Mouse (Mus musculus) hindbrain, embryonic 16.5 days (tissue): Measurements from ENCODE around the gene Ptpdc1. TPM values are rescaled to one million over a fixed set of nuclear protein-coding genes. Genes with fewer than 3 reads are reported as not detected.

Source experiments
- ATAC-seq: fragments of 200-750 bp; cut with Nextera tagmentation; 2 replicates; pipeline ENCODE4 v1.8.0; 2017; ENCODE audit warnings: moderate TSS enrichment, moderate library complexity
- H3K27ac ChIP-seq: fragments of 300-500 bp; sonication (generic); 2 replicates; pipeline ENCODE4 v1.5.1; 2014; ENCODE audit warnings: low read depth, mild to moderate bottlenecking, control low read depth, low read length, moderate library complexity
- H3K27me3 ChIP-seq: fragments of 300-500 bp; sonication (generic); replicated peaks from 2 replicates; pipeline ENCODE4 v1.6.1; 2014; ENCODE audit warnings: low read length; ENCODE audit not compliant: control insufficient read depth, insufficient read depth
- H3K36me3 ChIP-seq: fragments of 300-500 bp; sonication (generic); 2 replicates; pipeline ENCODE4 v1.6.1; 2014; ENCODE audit warnings: mild to moderate bottlenecking, low read length, moderate library complexity, mixed read lengths; ENCODE audit not compliant: control insufficient read depth, insufficient read depth
- H3K4me1 ChIP-seq: fragments of 300-500 bp; sonication (generic); 2 replicates; pipeline ENCODE4 v1.6.1; 2014; ENCODE audit warnings: low read depth, low read length; ENCODE audit not compliant: control insufficient read depth, insufficient read depth
- H3K4me2 ChIP-seq: fragments of 300-500 bp; sonication (generic); 2 replicates; pipeline ENCODE4 v1.6.1; 2014; ENCODE audit warnings: mild to moderate bottlenecking, low read length, control low read depth, moderate library complexity
- H3K4me3 ChIP-seq: fragments of 300-500 bp; sonication (generic); 2 replicates; pipeline ENCODE4 v1.5.1; 2014; ENCODE audit warnings: mild to moderate bottlenecking, low read length, control low read depth, moderate library complexity
- H3K9ac ChIP-seq: fragments of 300-500 bp; sonication (generic); 2 replicates; pipeline ENCODE4 v1.6.1; 2014; ENCODE audit warnings: low read depth, mild to moderate bottlenecking, control low read depth, low read length, moderate library complexity
- H3K9me3 ChIP-seq: fragments of 300-500 bp; sonication (generic); 2 replicates; pipeline ENCODE4 v1.6.1; 2014; ENCODE audit warnings: mild to moderate bottlenecking, low read length, moderate library complexity; ENCODE audit not compliant: control insufficient read depth
- WGBS: fragments of 180-500 bp; shearing (Covaris S2); extraction: QIAGEN DNeasy Blood & Tissue Kit; methylation state at CpG from one replicate; pipeline ENCODE4 v1.1.7; 2014; 5-methylcytosine and 5-hydroxymethylcytosine counted together
- polyA plus RNA-seq: library from polyadenylated mRNA; unstranded; fragments of >200 nt; fragmentation: Nextera tagmentation; extraction: Ambion mirVana; gene quantifications from 2 replicates; pipeline ENCODE4 v1.2.1, GENCODE M21; 2015

Ptpdc1 gene
- polyA plus RNA-seq, 1 experiment from 2014 or later: 14.7 TPM

DNA sequence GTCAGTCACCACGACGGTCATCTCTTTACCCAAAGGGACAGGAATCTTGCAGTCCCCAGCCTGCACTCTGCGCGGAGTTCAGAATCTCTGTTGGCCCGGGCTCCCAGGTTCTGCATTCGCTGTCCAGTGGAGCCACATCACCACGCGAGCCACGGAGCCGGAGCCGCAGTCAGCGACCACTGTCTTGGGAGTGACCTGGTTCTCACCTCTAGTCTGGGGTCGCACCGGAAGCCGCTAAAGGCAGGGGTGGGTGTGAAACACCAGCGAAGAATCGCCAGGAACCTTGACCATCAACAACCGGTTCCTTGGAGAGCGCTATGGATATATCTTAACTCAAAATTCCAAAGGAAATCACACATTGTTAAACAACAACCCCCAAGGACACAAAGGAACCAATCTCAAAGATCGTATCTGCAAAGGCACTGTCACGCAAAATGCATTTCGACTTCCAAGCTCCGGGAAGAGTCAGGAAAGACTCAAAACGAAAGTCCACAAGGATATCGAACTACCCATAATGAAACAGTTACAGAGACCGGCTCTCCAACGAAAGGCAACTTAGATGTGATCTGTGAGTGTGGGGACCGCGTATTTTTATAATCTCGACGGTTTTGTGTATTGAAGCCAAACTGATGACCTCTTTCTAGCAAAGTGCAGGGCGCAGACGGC is 33.3 kb upstream of the Ptpdc1 start:
- no peaks in the 10 kb centered on the region for H3K9me3 ChIP-seq
- H3K4me1 ChIP-seq: peaks cover 14% of the 10 kb centered on the region
- H3K27me3 ChIP-seq: peaks cover 60% of the 10 kb centered on the region
- H3K36me3 ChIP-seq: no peaks in the 10 kb centered on the region
- H3K9ac ChIP-seq: no peak overlapping the region
- WGBS: under 1% methylated on average over 33 of the region's 33 CpGs
- H3K4me3 ChIP-seq: no peak overlapping the region
- H3K4me2 ChIP-seq: no peak overlapping the region
- no peak for ATAC-seq
- no peak overlapping the region for H3K27ac ChIP-seq

DNA sequence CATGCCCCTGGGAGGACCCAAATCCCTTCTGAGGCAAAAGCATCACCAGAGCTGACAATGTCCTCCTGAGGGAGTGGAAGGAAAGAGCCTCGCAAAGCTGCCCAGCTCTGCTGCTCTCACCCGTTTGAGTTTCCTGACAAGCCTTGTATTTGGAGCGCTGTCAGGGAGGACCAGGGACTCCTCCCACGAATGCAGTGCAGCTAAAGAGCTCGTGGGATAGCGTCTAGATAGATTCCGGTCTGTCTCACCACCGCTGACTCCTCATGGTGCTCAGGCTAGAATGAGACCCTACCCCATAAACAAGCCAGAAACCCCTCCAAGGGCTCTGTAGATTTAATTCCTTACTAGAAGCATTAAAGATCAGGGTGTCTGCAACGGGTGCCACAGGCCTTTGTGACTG is 32.3 kb upstream of the Ptpdc1 start:
- Histone ChIP-seq H3K9ac (no peak overlapping the region), H3K36me3 (no peaks in the 10 kb centered on the region), H3K4me1 (peaks cover 7% of the 10 kb centered on the region), H3K9me3 (no peaks in the 10 kb centered on the region), H3K4me3 (no peak overlapping the region), H3K4me2 (no peak overlapping the region), H3K27ac (no peak overlapping the region), H3K27me3 (peaks cover 62% of the 10 kb centered on the region)
- WGBS: 3% methylated on average over 9 of the region's 9 CpGs
- no peak for ATAC-seq

DNA sequence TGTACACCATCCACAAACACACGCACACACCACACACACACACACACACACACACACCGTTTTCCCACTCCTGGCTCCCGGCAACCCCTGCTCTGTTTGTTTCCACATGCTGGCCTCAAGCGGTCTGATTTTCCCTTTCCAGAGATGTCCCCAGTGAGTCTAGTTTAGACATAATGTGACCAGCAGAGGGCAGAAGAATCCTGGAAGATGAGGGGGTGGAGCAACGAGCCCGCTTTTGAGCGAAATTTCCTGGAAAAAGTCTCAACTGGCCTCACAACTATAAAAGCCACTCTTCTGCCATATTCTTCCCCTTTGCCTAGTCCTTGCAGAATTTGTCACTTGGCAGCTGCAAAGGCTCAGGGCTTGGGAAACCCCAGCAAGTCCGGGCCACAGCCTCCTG is 30.2 kb upstream of the Ptpdc1 start:
- H3K27me3 ChIP-seq: peaks cover 45% of the 10 kb centered on the region

DNA sequence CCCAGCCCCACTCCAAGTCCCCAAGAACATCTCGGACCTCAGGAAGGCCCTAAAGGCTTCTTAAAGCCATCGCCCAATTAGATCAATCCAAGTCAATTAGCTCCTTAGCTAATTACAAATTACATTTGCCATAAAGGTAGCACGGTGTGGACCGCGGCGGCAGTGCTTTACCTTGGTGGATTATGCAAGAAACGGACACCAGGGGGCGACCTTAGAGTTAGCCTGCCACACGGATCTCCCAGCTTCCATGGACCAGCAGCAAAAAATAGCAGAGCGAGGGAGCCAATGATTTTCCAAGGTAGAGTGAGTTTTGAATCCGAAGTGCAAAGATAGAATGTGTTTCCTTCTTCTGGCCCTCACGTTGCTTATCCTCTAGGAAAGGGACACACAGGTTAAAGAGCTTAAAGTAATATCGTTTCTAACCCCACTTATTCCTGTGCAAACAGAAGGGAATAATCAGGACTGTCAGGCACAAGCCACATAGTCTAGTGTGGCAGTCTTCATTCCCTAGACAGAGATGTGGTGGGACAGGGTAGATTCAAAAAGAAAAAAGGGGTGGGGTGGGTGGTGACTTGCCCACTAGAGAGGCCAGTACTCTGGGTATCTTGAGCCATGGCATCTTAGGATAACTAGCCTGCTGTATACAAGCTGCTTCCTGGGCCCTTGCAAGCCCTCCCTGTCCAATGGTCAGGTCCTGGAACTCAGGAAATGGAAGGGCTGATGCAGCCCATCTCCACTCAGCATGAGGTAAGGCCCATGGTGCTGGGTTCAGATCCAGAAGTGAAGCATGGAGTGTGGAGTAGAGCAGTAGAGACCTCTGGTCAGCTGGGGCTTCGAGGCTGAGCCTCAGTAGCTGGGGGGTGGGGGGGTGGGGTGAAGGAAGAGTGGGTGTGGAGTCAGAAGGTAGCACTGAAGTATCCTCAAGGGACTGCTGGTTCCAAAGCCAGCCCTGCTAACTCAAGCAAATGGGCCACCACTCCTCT is 28.6 kb upstream of the Ptpdc1 start:
- Histone ChIP-seq H3K9ac (no peak overlapping the region), H3K27ac (no peak overlapping the region), H3K9me3 (no peaks in the 10 kb centered on the region), H3K36me3 (no peaks in the 10 kb centered on the region), H3K4me3 (no peak overlapping the region), H3K27me3 (peaks cover 35% of the 10 kb centered on the region), H3K4me1 (no peaks in the 10 kb centered on the region), H3K4me2 (no peak overlapping the region)
- ATAC-seq: peak; percentile 74
- 8% methylated on average over 14 of the region's 14 CpGs for WGBS

More for the DNA sequence above, 30.2 kb upstream of the Ptpdc1 start:
- 2% methylated on average over 8 of the region's 8 CpGs for WGBS
- Histone ChIP-seq H3K27ac (no peak overlapping the region), H3K4me3 (no peak overlapping the region), H3K4me1 (peaks cover 3% of the 10 kb centered on the region; the same call in 1 of the 2 replicates), H3K9me3 (no peaks in the 10 kb centered on the region), H3K4me2 (peak overlapping the region; percentile 33; the same call in 1 of the 2 replicates), H3K9ac (no peak overlapping the region), H3K36me3 (no peaks in the 10 kb centered on the region)
- ATAC-seq: peak; percentile 56

DNA sequence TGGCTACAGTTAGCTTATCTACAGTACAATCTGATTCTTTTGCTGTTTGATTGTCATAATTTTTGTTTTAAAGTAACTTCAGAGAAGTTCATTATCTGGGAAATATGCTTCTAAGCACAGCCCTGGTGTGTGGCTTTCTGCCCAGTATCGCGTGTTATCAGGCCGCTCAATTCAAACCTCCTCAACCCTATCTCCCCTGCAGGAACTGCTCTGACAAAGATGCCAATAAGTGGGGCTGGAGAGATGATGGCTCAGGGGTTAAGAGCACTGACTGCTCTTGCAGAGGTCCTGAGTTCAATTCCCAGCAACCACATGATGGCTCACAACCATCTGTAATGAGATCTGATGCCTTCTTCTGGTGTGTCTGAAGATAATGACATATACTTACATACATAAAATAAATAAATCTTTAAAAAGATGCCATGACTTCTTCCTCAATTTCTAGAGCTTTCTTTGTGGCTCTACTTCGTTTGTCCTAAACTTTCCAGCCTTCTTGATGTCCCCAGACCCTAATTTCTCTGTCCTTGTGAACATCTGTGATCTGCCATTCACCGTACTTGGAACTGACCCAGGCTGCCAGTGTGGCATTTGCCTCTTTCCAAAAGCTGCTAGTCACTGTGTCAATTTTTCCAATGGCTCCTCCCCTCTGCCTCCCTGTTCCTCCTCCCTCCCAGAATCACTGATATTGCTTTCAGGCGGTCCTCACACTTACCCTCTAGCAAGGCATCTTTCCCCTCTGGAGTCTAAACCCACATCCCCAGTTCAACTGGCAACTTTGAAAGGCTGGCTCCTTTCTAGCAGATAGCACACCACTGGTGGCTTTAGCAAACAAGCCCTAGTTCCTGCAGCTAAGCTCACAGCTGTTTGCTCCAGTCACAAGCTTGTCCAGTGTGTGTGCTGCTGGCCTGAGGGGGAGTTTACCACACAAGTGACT is 25.9 kb upstream of the Ptpdc1 start:
- no peak overlapping the region for H3K4me2 ChIP-seq
- ATAC-seq: no peak
- WGBS: 54% methylated on average over 6 of the region's 6 CpGs
- no peaks in the 10 kb centered on the region for H3K9me3 ChIP-seq
- H3K9ac ChIP-seq: no peak overlapping the region
- H3K4me3 ChIP-seq: no peak overlapping the region
- H3K4me1 ChIP-seq: no peaks in the 10 kb centered on the region
- no peak overlapping the region for H3K27ac ChIP-seq
- H3K27me3 ChIP-seq: peaks cover 17% of the 10 kb centered on the region
- no peaks in the 10 kb centered on the region for H3K36me3 ChIP-seq

DNA sequence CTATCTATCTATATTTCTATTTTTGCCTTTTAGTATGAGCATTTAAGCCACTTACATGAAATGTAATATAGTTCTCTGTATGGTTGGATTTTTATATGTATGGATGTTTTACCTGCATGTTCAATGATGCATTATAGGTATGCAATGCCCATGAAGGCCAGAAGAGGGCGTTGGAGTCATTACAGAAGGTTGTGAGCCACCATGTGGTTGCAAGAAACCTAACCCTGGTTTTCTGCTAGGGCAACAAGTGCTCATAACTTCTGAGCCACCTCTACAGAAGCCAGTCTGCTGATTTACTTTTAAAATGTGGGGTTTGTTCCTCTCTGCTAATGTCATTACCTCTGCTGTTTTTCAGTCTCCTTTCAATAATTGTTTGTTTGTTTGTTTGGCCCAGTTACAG is 25.2 kb upstream of the Ptpdc1 start:
- no peak overlapping the region for H3K27ac ChIP-seq
- no peak overlapping the region for H3K9ac ChIP-seq
- no peak overlapping the region for H3K4me2 ChIP-seq
- peaks cover 11% of the 10 kb centered on the region for H3K27me3 ChIP-seq
- no peaks in the 10 kb centered on the region for H3K4me1 ChIP-seq
- ATAC-seq: no peak
- no peak overlapping the region for H3K4me3 ChIP-seq
- no peaks in the 10 kb centered on the region for H3K36me3 ChIP-seq
- 0% methylated on average over 1 of the region's 1 CpGs for WGBS
- no peaks in the 10 kb centered on the region for H3K9me3 ChIP-seq

DNA sequence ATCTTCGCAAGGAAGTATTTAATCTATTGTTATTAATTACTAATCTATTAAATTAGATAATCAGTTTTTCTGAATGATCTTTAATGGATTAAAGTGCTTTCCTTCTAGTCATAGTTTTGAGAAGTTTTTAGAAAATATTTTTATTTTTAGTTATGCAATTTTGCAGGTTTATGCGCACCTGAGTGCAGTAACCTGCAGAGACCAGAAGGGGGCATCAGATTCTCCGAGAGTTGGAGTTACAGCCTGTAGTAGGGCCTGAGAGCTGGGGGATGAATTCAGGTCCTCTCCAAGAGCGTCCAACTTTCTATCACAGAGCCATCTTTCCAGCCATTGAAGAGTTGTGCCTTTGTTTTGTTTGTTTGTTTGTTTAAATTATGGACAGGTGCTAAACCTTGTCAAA is 21.2 kb upstream of the Ptpdc1 start:
- WGBS: 90% methylated on average over 4 of the region's 4 CpGs
- Histone ChIP-seq H3K9me3 (no peaks in the 10 kb centered on the region), H3K4me3 (no peak overlapping the region), H3K27ac (no peak overlapping the region), H3K4me2 (no peak overlapping the region), H3K36me3 (no peaks in the 10 kb centered on the region), H3K27me3 (no peaks in the 10 kb centered on the region), H3K4me1 (no peaks in the 10 kb centered on the region), H3K9ac (no peak overlapping the region)
- ATAC-seq: no peak

DNA sequence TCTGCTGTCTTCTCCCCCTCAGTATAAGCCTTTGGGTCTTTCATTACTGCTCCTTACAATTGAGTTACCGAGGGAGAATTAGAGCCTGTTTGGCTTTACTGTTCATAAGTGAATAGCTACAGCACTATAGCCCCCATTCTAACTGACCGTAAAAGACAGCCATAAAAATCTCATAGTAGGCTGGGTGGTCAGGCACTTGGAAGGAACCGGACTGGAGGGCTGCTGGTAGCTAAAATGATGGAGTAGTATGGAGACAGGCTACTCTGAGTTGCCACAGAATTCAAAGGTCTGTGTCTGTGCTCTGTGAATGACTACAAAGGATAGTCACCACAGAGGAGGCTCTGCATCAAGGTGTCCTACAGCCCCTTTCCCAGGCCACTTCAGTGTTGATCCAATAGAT is 18.5 kb upstream of the Ptpdc1 start:
- H3K9me3 ChIP-seq: no peaks in the 10 kb centered on the region
- WGBS: 82% methylated on average over 3 of the region's 3 CpGs

More for the DNA sequence above, 18.5 kb upstream of the Ptpdc1 start:
- Histone ChIP-seq H3K4me2 (no peak overlapping the region), H3K36me3 (no peaks in the 10 kb centered on the region), H3K27ac (no peak overlapping the region), H3K27me3 (no peaks in the 10 kb centered on the region), H3K4me1 (no peaks in the 10 kb centered on the region), H3K4me3 (no peak overlapping the region), H3K9ac (no peak overlapping the region)
- no peak for ATAC-seq
